Mouse (Mus musculus) CD4-positive helper T cell, adult 2 months (primary cell): ENCODE measurements at regions not wholly inside any gene's neighbourhood (a gene's known extent, or its start where the extent isn't known, plus 50 kb on each side); places are given as distances from the start of the nearest gene placed in this dataset.

Experiments used
- DNase-seq: peaks from one replicate; pipeline ENCODE4 v3.0.0-alpha.2; 2012; ENCODE audit warnings: low read depth, missing footprints, low spot score

GRCm38 (mm10) chr19:14191820-14192219, 278.5 kb downstream of the Olfr1505 start:
- DNase-seq: no peak

DNA sequence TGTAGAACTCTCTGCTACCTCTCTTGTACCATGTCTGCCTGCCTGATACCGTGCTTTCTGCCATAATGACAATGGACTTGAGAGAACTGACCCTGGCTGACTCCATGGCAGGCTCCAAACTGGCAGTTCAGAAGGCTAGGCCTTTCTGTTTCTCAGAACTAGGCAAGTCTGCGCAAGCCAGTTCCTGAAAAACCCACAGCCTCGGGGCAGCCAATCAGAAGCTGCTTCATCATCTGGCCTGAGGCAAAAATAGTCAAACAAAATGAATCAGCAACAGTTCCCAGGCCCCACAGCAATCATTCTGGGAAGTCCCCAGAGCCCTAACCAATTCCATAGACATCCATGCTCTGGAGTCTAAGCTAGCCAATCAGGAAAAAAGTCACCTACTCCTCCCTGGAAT, 284.5 kb downstream of the Olfr1505 start:
- DNase-seq: no peak

DNA sequence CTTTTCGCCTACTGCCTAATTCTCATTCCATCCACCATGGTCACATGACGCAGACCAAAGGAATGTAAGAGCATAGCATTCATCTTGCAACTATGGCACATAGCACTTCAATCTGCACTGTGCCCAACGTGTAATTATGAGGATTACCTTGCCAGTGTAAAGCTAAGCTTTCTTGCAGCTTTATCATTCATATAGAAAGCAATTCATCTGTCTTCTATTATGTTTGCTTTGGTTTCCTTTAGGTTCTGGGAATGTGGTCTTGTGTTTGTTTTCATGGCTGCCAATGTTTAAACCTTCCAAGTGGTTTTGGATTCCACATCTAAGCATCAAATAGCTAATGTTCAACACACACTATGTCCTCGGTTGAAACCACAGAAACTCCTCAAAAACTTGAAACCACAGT, 307.2 kb downstream of the Olfr1505 start:
- DNase-seq: no peak

GRCm38 (mm10) chr19:14225061-14225696, 311.8 kb downstream of the Olfr1505 start:
- DNase-seq: no peak

GRCm38 (mm10) chr19:14225787-14226186, 312.5 kb downstream of the Olfr1505 start:
- DNase-seq: no peak

DNA sequence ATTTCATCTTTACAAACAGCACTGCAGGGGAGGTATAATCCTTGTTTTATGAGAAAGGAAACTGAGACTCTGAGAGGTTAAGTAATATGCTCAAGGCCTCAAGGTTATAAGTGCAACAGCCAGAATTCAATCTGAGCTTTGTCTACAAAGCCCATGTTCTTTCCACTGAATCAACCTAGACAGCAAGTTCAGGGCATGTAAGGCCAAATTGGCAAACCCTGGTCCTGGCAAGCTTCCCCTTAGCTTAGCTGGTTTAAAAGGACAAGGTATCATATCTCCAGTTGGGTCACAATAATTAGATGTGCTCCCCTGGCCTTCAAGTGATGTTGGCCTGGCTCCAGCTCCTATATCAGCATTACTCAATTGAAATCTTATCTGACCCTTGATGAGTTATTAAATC, 313.2 kb downstream of the Olfr1505 start:
- DNase-seq: no peak

DNA sequence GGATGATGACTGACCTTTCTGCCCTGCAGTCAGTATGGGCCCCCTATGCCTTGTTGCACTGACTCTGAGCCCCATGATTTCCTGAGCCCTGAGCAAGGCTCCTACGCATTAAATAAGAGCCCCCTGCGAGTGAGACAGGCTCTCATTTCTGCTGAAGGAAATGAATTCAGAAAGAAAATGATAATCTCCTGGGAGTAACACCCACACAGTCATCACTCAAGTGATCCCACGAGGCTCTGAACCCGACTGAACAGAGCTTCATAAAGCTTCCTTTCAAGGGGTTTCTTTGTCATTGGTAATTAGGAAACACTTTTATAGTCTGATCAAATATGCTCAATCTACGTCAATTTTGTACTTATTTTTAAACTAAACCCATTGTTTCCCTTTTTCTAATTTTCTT, 330.2 kb downstream of the Olfr1505 start:
- no peak for DNase-seq

GRCm38 (mm10) chr19:14246973-14247614, 333.8 kb downstream of the Olfr1505 start:
- DNase-seq: no peak

- no peak for DNase-seq
Observed at GRCm38 (mm10) chr19:14247979-14248378, 334.6 kb downstream of the Olfr1505 start.

DNA sequence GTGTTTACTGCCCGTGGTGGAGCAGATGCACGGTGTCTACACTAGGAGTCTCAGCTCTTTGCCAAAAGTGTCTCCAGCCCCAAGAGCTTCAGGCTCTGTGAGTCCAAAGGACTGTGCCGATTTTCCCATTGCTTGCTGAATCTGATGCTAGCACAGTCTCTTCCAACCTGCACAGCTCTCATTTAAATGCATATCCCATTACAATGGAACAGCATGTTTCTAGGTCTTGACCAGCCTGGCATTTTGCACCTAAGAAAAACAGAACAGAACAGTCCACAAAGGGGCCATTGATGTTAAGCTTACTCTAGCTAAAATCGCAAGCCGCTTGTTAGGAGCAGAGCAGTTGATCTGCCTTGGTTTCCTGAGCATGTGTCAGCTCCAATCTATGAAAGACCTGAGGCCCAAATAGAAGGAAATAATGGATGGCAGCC, 339.2 kb downstream of the Tle4 start:
- DNase-seq: no peak

- DNase-seq: no peak
Observed at GRCm38 (mm10) chr19:14259223-14259622, 338.6 kb downstream of the Tle4 start.

GRCm38 (mm10) chr19:14289331-14289737, 308.5 kb downstream of the Tle4 start:
- no peak for DNase-seq

GRCm38 (mm10) chr19:14290911-14291310, 306.9 kb downstream of the Tle4 start:
- DNase-seq: no peak

DNA sequence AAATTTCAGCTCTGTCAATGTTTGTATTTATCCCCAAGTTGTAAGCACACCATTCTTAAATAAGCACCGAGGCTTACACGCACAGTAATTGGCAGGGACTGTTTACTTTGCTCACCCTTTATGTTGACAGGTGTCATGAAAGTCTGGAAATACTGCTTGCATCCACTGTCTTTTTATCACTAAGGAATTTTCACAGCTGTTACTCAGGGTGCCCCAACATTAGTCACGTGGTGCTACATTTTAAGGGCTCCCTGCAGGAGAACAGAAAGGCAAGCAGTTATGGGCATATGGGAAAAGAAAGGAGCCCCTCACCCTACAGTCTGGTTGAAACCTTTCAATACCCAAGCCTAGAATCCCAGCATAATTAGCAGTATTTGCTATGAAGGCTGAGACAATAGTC, 304.7 kb downstream of the Tle4 start:
- DNase-seq: no peak

DNA sequence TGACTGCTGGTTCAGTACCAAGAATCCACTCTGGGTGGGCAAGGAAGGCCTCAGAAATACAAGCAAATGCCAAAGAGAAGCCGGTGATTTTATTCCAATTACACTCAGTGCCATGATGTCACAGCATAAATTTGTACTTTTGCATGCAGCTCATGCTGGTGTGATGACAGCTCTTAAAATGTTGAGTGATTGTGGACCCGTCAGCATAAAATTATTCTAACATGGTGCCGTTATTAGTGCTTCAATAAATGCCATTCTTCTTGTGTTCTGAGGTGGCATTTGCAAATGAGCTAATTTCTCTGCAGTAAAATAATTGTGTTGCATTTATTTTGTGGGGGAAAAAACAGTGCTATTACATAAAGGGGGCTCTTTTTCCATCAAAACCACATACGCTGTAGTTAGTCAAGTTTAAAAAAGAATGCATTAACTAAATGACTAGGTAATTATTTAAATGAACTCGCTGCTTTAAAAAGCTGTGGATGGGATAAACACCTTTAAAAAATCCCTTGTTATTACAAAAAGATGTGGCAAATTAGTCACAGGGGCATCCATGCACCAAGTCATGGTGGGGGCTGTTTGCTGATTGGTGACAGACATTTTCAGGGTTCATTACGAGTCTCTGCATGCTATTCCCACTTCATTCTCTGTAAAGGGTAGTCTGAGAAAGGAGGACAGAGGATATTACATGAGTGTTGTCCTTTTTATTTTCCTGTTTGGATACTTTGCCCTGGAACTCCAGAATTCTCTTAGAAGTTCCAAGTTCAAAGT, 296.5 kb downstream of the Tle4 start:
- no peak for DNase-seq

- DNase-seq: no peak
Observed at GRCm38 (mm10) chr19:14314301-14314700, 283.6 kb downstream of the Tle4 start.

GRCm38 (mm10) chr19:14319677-14320191, 278.1 kb downstream of the Tle4 start:
- DNase-seq: no peak

DNA sequence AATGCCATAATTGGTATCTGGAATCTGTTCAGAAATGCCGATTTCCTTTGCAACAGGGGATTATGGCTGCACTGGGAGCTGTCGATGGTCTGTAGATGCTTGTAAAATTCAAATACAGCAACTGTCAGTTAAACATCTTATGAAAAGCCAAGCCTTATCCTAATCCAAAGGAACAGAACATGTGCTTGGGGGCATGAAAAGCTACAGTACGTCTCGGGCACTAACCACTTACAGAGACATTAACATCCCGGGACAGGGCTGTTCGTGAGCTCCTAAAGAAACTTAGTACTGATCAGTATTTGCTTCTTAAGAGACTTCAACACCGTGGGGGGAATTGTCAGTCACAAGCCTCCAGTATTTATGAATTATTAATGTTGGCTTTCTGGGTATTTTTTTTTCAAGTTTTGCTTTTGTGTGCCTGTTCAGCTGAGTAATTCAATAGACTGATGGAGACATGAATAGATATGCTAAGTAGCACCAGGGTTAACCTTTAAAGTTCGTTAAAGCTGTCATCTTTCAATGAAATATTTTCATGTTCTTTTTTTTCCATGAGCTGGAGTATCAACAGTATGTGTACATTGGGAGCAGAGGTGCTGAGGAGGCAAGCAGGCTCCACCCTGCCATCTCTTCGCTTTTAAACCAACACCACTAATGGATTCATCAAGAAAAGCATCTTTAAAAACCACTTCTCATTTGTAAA, 272.3 kb downstream of the Tle4 start:
- no peak for DNase-seq

GRCm38 (mm10) chr19:14333041-14334012, 264.5 kb downstream of the Tle4 start:
- DNase-seq: no peak

- no peak for DNase-seq
Observed at GRCm38 (mm10) chr19:14337025-14337424, 260.8 kb downstream of the Tle4 start.

GRCm38 (mm10) chr19:14340759-14341158, 257.1 kb downstream of the Tle4 start:
- no peak for DNase-seq
